Mouse (Mus musculus) stomach, postnatal 0 days (tissue): ENCODE results near the gene Nudt13. TPM values are rescaled to one million over a fixed set of nuclear protein-coding genes. Genes with fewer than 3 reads are reported as not detected.

Source experiments
- ATAC-seq: fragments of 200-750 bp; cut with Nextera tagmentation; 2 replicates; pipeline ENCODE4 v1.8.0; 2017; ENCODE audit not compliant: low FRiP score, low TSS enrichment
- DNase-seq: peaks from one replicate; pipeline ENCODE4 v3.0.0-alpha.2; 2016; ENCODE audit warnings: low spot score
- H3K27ac ChIP-seq: fragments of 300-500 bp; sonication (generic); replicated peaks from 2 replicates; pipeline ENCODE4 v1.5.1; 2014; ENCODE audit warnings: mild to moderate bottlenecking, control low read depth
- H3K27me3 ChIP-seq: fragments of 300-500 bp; sonication (generic); 2 replicates; pipeline ENCODE4 v1.6.1; 2014; ENCODE audit warnings: low read length; ENCODE audit not compliant: control insufficient read depth, insufficient read depth
- H3K36me3 ChIP-seq: fragments of 300-500 bp; sonication (generic); 2 replicates; pipeline ENCODE4 v1.6.1; 2014; ENCODE audit warnings: low read length, mixed read lengths; ENCODE audit not compliant: control insufficient read depth, insufficient read depth
- H3K4me1 ChIP-seq: fragments of 300-500 bp; sonication (generic); replicated peaks from 2 replicates; pipeline ENCODE4 v1.6.1; 2014; ENCODE audit warnings: antibody characterized with exemption; ENCODE audit not compliant: control insufficient read depth, insufficient read depth
- H3K4me2 ChIP-seq: fragments of 300-500 bp; sonication (generic); replicated peaks from 2 replicates; pipeline ENCODE4 v1.6.1; 2014; ENCODE audit warnings: low read depth, mild to moderate bottlenecking, control low read depth, moderate library complexity
- H3K4me3 ChIP-seq: fragments of 300-500 bp; sonication (generic); 2 replicates; pipeline ENCODE4 v1.5.1; 2014; ENCODE audit warnings: low read depth, low read length, control low read depth
- H3K9ac ChIP-seq: fragments of 300-500 bp; sonication (generic); 2 replicates; pipeline ENCODE4 v1.6.1; 2014; ENCODE audit warnings: mild to moderate bottlenecking, low read length, control low read depth, mixed read lengths
- H3K9me3 ChIP-seq: fragments of 300-500 bp; sonication (generic); 2 replicates; pipeline ENCODE4 v1.6.1; 2016; ENCODE audit warnings: low read length; ENCODE audit not compliant: control insufficient read depth
- CTCF ChIP-seq: IDR thresholded peaks from 2 replicates; pipeline ENCODE4 v1.5.1; 2016; ENCODE audit warnings: antibody characterized with exemption, low read depth, mild to moderate bottlenecking, moderate library complexity
- EP300 ChIP-seq: optimal IDR thresholded peaks from 2 replicates; pipeline ENCODE3; 2016; ENCODE audit warnings: antibody characterized with exemption
- WGBS: fragments of 180-500 bp; shearing (Covaris S2); extraction: QIAGEN DNeasy Blood & Tissue Kit; methylation state at CpG from one replicate; pipeline ENCODE4 v1.1.7; 2014; 5-methylcytosine and 5-hydroxymethylcytosine counted together
- polyA plus RNA-seq: library from polyadenylated mRNA; unstranded; fragments of >200 nt; fragmentation: Nextera tagmentation; extraction: Ambion mirVana; gene quantifications from 2 replicates; pipeline ENCODE4 v1.2.1, GENCODE M21; 2015

The Nudt13 gene
- polyA plus RNA-seq, 1 experiment from 2014 or later, result 11.8 TPM

DNA sequence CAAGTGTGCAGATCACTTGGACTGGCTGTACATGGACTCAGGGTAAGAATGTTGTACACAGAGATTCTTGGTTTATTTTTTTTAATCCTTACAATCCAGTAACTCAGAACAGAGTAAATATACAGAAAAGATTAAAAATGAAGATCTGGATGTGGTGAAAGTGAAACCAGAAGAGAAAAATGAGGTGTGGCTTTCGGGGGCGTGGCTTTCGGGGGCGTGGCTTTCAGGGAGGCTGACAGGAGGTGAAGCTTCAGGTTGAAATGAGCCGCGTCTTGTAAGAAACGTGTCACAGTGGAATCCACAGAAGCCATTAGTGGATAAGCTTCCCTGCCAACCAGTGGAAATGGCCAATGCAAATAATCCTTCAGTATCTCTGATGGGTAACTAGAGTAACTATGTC is 46.4 kb downstream of the Nudt13 start:
- WGBS, result 75% methylated on average over 7 of the region's 7 CpGs
- Histone ChIP-seq H3K9me3 (no peaks in the 10 kb centered on the region), H3K27me3 (no peaks in the 10 kb centered on the region), H3K9ac (no peak overlapping the region), H3K27ac (no peak overlapping the region), H3K36me3 (peaks cover 9% of the 10 kb centered on the region), H3K4me1 (no peaks in the 10 kb centered on the region), H3K4me2 (no peak overlapping the region), H3K4me3 (no peak overlapping the region)
- ATAC-seq (no peak), DNase-seq (peak; percentile 68)
- TF ChIP-seq CTCF, result no peak
- no peak for TF ChIP-seq EP300

DNA sequence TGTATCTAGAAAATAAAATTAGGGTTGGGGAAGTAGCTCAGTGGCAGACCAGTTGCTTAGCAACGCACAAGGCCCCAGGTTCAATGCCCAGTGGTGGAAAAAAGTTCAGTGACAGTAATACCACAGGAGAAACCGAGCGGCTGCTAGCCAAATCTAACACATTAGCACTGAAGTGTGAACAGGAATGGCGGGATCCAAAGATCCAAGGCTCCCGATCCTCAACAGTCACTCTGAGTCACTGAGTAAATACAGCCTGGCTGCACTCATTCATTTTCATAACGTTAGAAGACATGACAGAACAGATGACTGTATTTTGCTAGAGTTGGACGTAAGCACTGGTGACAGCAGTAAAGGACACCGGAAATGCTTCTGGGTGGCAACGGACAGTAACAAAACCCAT is 51.4 kb downstream of the Nudt13 start:
- H3K27me3 ChIP-seq, result no peaks in the 10 kb centered on the region
- no peak overlapping the region for H3K4me2 ChIP-seq
- ATAC-seq, result peak; percentile 24; the same call in 1 of the 2 replicates
- peak; percentile 39 for DNase-seq
- TF ChIP-seq CTCF (no peak), EP300 (no peak)
- no peak overlapping the region for H3K9ac ChIP-seq
- H3K4me1 ChIP-seq, result 0 out of 2 replicates have a peak, but pooled peaks cover 2% of the 10 kb centered on the region
- no peak overlapping the region for H3K27ac ChIP-seq
- 60% methylated on average over 9 of the region's 9 CpGs for WGBS
- H3K4me3 ChIP-seq, result no peak overlapping the region
- H3K9me3 ChIP-seq, result no peaks in the 10 kb centered on the region
- H3K36me3 ChIP-seq, result peaks cover 2% of the 10 kb centered on the region; the same call in 1 of the 2 replicates

- TF ChIP-seq EP300 (no peak), CTCF (no peak)
- H3K36me3 ChIP-seq, result no peaks in the 10 kb centered on the region; the same call in 1 of the 2 replicates
- H3K9me3 ChIP-seq, result no peaks in the 10 kb centered on the region
- ATAC-seq (peak; percentile 42), DNase-seq (no peak)
- peak overlapping the region; percentile 93 for H3K9ac ChIP-seq
- peak overlapping the region; percentile 83 for H3K4me3 ChIP-seq
- 0 out of 2 replicates have a peak, but pooled peaks cover 2% of the 10 kb centered on the region for H3K4me1 ChIP-seq
- H3K27me3 ChIP-seq, result no peaks in the 10 kb centered on the region
- peak overlapping the region; percentile 96 for H3K27ac ChIP-seq
- WGBS, result 2% methylated on average over 15 of the region's 15 CpGs
- H3K4me2 ChIP-seq, result peak overlapping the region; percentile 75
Measured at GRCm38 (mm10) chr14:20347441-20347990, 53.0 kb downstream of the Nudt13 start.

GRCm38 (mm10) chr14:20347991-20348541 is 53.6 kb downstream of the Nudt13 start, which contains the start of the genes Ecd and Fam149b:
TSS of gene Ecd (minus strand) at chr14:20348121.
TSS of gene Fam149b (plus strand) at chr14:20348162.
- WGBS, result under 1% methylated on average over 40 of the region's 42 CpGs

GRCm38 (mm10) chr14:20363230-20363629 is 68.7 kb downstream of the Nudt13 start:
- no peak for DNase-seq

More at GRCm38 (mm10) chr14:20347991-20348541, 53.6 kb downstream of the Nudt13 start, which contains the start of the genes Ecd and Fam149b:
- DNase-seq (peak; percentile 93), ATAC-seq (peak; percentile 99)
- no peaks in the 10 kb centered on the region; the same call in 1 of the 2 replicates for H3K36me3 ChIP-seq
- H3K4me2 ChIP-seq, result peak within 1 kb of the TSS; percentile 75
- peak within 1 kb of the TSS; percentile 96 for H3K27ac ChIP-seq
- peak within 1 kb of the TSS; percentile 93 for H3K9ac ChIP-seq
- TF ChIP-seq CTCF (peak; percentile 71), EP300 (no peak)
- H3K9me3 ChIP-seq, result no peaks in the 10 kb centered on the region
- no peaks in the 10 kb centered on the region for H3K27me3 ChIP-seq
- peak within 1 kb of the TSS; percentile 83 for H3K4me3 ChIP-seq
- 0 out of 2 replicates have a peak, but pooled peaks cover 2% of the 10 kb centered on the region for H3K4me1 ChIP-seq

More at GRCm38 (mm10) chr14:20363230-20363629, 68.7 kb downstream of the Nudt13 start:
- Histone ChIP-seq H3K36me3 (peaks cover 26% of the 10 kb centered on the region), H3K27me3 (no peaks in the 10 kb centered on the region), H3K4me3 (no peak overlapping the region), H3K4me2 (no peak overlapping the region), H3K9ac (no peak overlapping the region), H3K4me1 (no peaks in the 10 kb centered on the region), H3K9me3 (no peaks in the 10 kb centered on the region), H3K27ac (no peak overlapping the region)
- 92% methylated on average over 4 of the region's 4 CpGs for WGBS
- ATAC-seq, result no peak
- TF ChIP-seq CTCF, result no peak

Other genes with a start within 250 kb of the Nudt13 start
- gene Saysd1, start 156.2 kb upstream of the Nudt13 start, polyA plus RNA-seq, result 14.2 and 15.4 TPM in 2 replicates
- 7.7 and 8.3 TPM in 2 replicates for gene Kcnk5, start 112.9 kb upstream of the Nudt13 start, polyA plus RNA-seq
- 4.8 and 5.7 TPM in 2 replicates for gene Kcnk16, start 25.5 kb upstream of the Nudt13 start, polyA plus RNA-seq
- 21.5 and 23.4 TPM in 2 replicates for gene Ecd, start 53.4 kb downstream of the Nudt13 start, polyA plus RNA-seq
- 13.5 and 14.8 TPM in 2 replicates for gene Fam149b, start 53.5 kb downstream of the Nudt13 start, polyA plus RNA-seq
- 41.7 and 42.7 TPM in 2 replicates for gene Dnajc9, start 94.2 kb downstream of the Nudt13 start, polyA plus RNA-seq
- gene Mrps16, start 98.9 kb downstream of the Nudt13 start, polyA plus RNA-seq, result 65.0 and 77.4 TPM in 2 replicates
- gene Cfap70, start 157.5 kb downstream of the Nudt13 start, polyA plus RNA-seq, result 0.16 and 0.25 TPM in 2 replicates
- 82.4 and 86.3 TPM in 2 replicates for gene Anxa7, start 185.4 kb downstream of the Nudt13 start, polyA plus RNA-seq
- gene Mss51, start 202.2 kb downstream of the Nudt13 start, polyA plus RNA-seq, result 0.18 and 0.38 TPM in 2 replicates